Mouse (Mus musculus): ENCODE results near the gene Zfp820. TPM values are rescaled to one million over a fixed set of nuclear protein-coding genes. Genes with fewer than 3 reads are reported as not detected.
"Not testable (repeated sequence)": the region's sequence is repeated elsewhere in the genome, so short reads cannot be mapped to it uniquely, and the experiment has no call there.

The Zfp820 gene
- total and polyA plus RNA-seq, 3 experiments, result not detected

- in situ Hi-C loops (cut with MboI; ENCODE audit: low pct_ligation_motif_present, low pct_unique_long_range_greater_than_20kb, low sequenced_read_pairs), result no loop called here
- no peak overlapping the region for H3K27ac ChIP-seq (ENCODE audit: insufficient read depth, low read depth)
Measured at GRCm38 (mm10) chr17:21838510-21838909, 7.1 kb downstream of the Zfp820 start.

GRCm38 (mm10) chr17:21801373-21801772, 44.2 kb downstream of the Zfp820 start:
- H3K4me3 ChIP-seq (replicated peaks in 1 of 3; ENCODE audit: low read depth in 2 of 3, low read length in 2 of 3, poor library complexity in 1 of 3); H3K27me3 ChIP-seq (replicated peaks); H3K79me2 ChIP-seq (replicated peaks; ENCODE audit: control insufficient read depth, extremely low read depth, insufficient read depth, poor library complexity, severe bottlenecking); in situ Hi-C loops (cut with MboI; ENCODE audit: low pct_ligation_motif_present, low pct_unique_long_range_greater_than_20kb, low sequenced_read_pairs); H3K9ac ChIP-seq (ENCODE audit: insufficient read depth, low read depth); H3K4me2 ChIP-seq (ENCODE audit: insufficient read depth, low read depth, poor library complexity, severe bottlenecking); dilution Hi-C loops (cut with MboI; ENCODE audit: extremely low pct_ligation_motif_present, extremely low pct_unique_long_range_greater_than_20kb, low sequenced_read_pairs); H3K4me1 ChIP-seq (ENCODE audit: control insufficient read depth in 1 of 2, insufficient read depth in 2 of 2); H3K27ac ChIP-seq (ENCODE audit: insufficient read depth, low read depth); H3K36me3 ChIP-seq (replicated peaks in 1 of 2; ENCODE audit: control insufficient read depth in 1 of 2, insufficient read depth in 1 of 2, low read length in 1 of 2); H3K9me3 ChIP-seq (replicated peaks; ENCODE audit: low read length): not testable (repeated sequence)
- peak; percentile 6 for DNase-seq (ENCODE audit: extremely low read depth)

More at GRCm38 (mm10) chr17:21838510-21838909, 7.1 kb downstream of the Zfp820 start:
- Histone ChIP-seq H3K4me2 (ENCODE audit: insufficient read depth, low read depth, poor library complexity, severe bottlenecking) (no peak overlapping the region), H3K79me2 (replicated peaks; ENCODE audit: control insufficient read depth, extremely low read depth, insufficient read depth, poor library complexity, severe bottlenecking) (no peaks in the 10 kb centered on the region), H3K9me3 (replicated peaks; ENCODE audit: low read length) (no peaks in the 10 kb centered on the region), H3K36me3 (replicated peaks in 1 of 2; ENCODE audit: control insufficient read depth in 1 of 2, insufficient read depth in 1 of 2, low read length in 1 of 2) (no peaks in the 10 kb centered on the region), H3K4me1 (ENCODE audit: control insufficient read depth in 1 of 2, insufficient read depth in 2 of 2) (no peaks in the 10 kb centered on the region), H3K4me3 (replicated peaks in 1 of 3; ENCODE audit: low read depth in 2 of 3, low read length in 2 of 3, poor library complexity in 1 of 3) (no peak overlapping the region), H3K9ac (ENCODE audit: insufficient read depth, low read depth) (no peak overlapping the region), H3K27me3 (replicated peaks) (peaks cover 2% of the 10 kb centered on the region)
- DNase-seq (ENCODE audit: extremely low read depth), result peak; percentile 3
- dilution Hi-C loops (cut with MboI; ENCODE audit: extremely low pct_ligation_motif_present, extremely low pct_unique_long_range_greater_than_20kb, low sequenced_read_pairs), result no loop called here
- TF ChIP-seq CTCF (conservative IDR thresholded peaks at IDR 0.05 in 1 of 2, IDR thresholded peaks at IDR 0.05 in 1 of 2; ENCODE audit: low read depth in 2 of 2, low read length in 2 of 2) (peak in 1 of 2 experiments; percentile 34; a peak in 2 of 4 replicates), MAX (IDR thresholded peaks at IDR 0.05; ENCODE audit: low read length) (no peak), RAD21 (IDR thresholded peaks at IDR 0.05; ENCODE audit: low read depth, low read length) (peak; percentile 22)

GRCm38 (mm10) chr17:21792256-21792655, 53.3 kb downstream of the Zfp820 start:
- in situ Hi-C loops (cut with MboI; ENCODE audit: low pct_ligation_motif_present, low pct_unique_long_range_greater_than_20kb, low sequenced_read_pairs) (no loop called here), dilution Hi-C loops (cut with MboI; ENCODE audit: extremely low pct_ligation_motif_present, extremely low pct_unique_long_range_greater_than_20kb, low sequenced_read_pairs) (no loop called here)
- no peak overlapping the region; the same call in 1 of the 2 replicates for H3K4me2 ChIP-seq (ENCODE audit: insufficient read depth, low read depth, poor library complexity, severe bottlenecking)
- no peaks in the 10 kb centered on the region for H3K36me3 ChIP-seq (replicated peaks in 1 of 2; ENCODE audit: control insufficient read depth in 1 of 2, insufficient read depth in 1 of 2, low read length in 1 of 2)
- H3K79me2 ChIP-seq (replicated peaks; ENCODE audit: control insufficient read depth, extremely low read depth, insufficient read depth, poor library complexity, severe bottlenecking), result no peaks in the 10 kb centered on the region
- H3K4me1 ChIP-seq (ENCODE audit: control insufficient read depth in 1 of 2, insufficient read depth in 2 of 2), result no peaks in the 10 kb centered on the region
- H3K9me3 ChIP-seq (replicated peaks; ENCODE audit: low read length), result no peaks in the 10 kb centered on the region
- no peak overlapping the region for H3K27ac ChIP-seq (ENCODE audit: insufficient read depth, low read depth)
- H3K27me3 ChIP-seq (replicated peaks), result peaks cover 4% of the 10 kb centered on the region
- TF ChIP-seq ZKSCAN1 (IDR thresholded peaks at IDR 0.05; ENCODE audit: borderline replicate concordance, low read depth, low read length) (no peak), ZMIZ1 (IDR thresholded peaks at IDR 0.05; ENCODE audit: low read depth, low read length) (no peak), IRF4 (IDR thresholded peaks at IDR 0.05; ENCODE audit: low read depth, low read length) (no peak), TCF12 (IDR thresholded peaks at IDR 0.05; ENCODE audit: low read depth, low read length) (no peak), ETS1 (conservative IDR thresholded peaks at IDR 0.05; ENCODE audit: low read depth, low read length) (no peak), NRF1 (IDR thresholded peaks at IDR 0.05; ENCODE audit: low read depth, low read length) (no peak), BHLHE40 (IDR thresholded peaks at IDR 0.05; ENCODE audit: low read depth, low read length) (no peak), UBTF (IDR thresholded peaks at IDR 0.05; ENCODE audit: low read depth, low read length) (no peak), NELFE (IDR thresholded peaks at IDR 0.05; ENCODE audit: low read depth, low read length) (no peak), MEF2A (IDR thresholded peaks at IDR 0.05; ENCODE audit: borderline replicate concordance, low read depth, low read length) (no peak), E2F4 (IDR thresholded peaks at IDR 0.05; ENCODE audit: insufficient replicate concordance, low read depth, low read length) (no peak), RAD21 (IDR thresholded peaks at IDR 0.05; ENCODE audit: low read depth, low read length) (no peak), POLR2AphosphoS2 (IDR thresholded peaks at IDR 0.05; ENCODE audit: low read depth, low read length) (no peak), POLR2A (IDR thresholded peaks at IDR 0.05; ENCODE audit: low read depth, low read length) (no peak)
- H3K4me3 ChIP-seq (replicated peaks in 1 of 3; ENCODE audit: low read depth in 2 of 3, low read length in 2 of 3, poor library complexity in 1 of 3), result no peak overlapping the region
- DNase-seq (ENCODE audit: extremely low read depth), result no peak
- no peak overlapping the region for H3K9ac ChIP-seq (ENCODE audit: insufficient read depth, low read depth)

Data from CH12.LX (cell line).